Mouse (Mus musculus) heart, postnatal 14 days (tissue): ENCODE data around the gene Agtrap. TPM values are rescaled to one million over a fixed set of nuclear protein-coding genes. Genes with fewer than 3 reads are reported as not detected.

Experiments used
- DNase-seq, 2 experiments: peaks; one replicate each; pipeline ENCODE4 v3.0.0; 2021 to 2022
- intact Hi-C: fragments of 180-260 bp; cut with DNase I; formaldehyde crosslinking; loops from one replicate; pipeline ENCODE4 v1.15.1; 2025
- total RNA-seq, 2 experiments: library from RNA; stranded (reverse); gene quantifications; 2 replicates each; pipeline ENCODE4 v1.2.3; 2021

Agtrap gene
- total RNA-seq, 2 experiments from 2014 or later, result 36.4 to 38.5 TPM

DNA sequence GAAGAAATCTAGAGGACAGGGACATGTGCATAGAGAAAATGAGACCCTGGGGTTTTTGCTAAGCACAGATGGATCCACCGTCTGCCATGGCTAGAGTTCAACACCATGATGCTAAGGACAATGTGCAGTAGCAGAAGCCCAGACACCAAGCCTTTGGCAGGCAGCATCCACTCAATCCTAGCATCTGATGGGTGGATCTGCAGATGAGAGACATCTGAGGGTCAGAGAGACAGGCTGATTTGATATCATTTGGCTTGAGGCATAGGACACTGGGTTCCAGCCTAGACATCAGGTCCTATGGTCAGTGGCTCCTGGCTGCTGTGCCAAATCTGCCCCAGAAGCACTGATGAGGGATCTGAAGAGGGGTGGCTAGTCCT lies 7.2 kb downstream of the Agtrap start:
- DNase-seq, result no peak
- intact Hi-C loops, result no loop called here

DNA sequence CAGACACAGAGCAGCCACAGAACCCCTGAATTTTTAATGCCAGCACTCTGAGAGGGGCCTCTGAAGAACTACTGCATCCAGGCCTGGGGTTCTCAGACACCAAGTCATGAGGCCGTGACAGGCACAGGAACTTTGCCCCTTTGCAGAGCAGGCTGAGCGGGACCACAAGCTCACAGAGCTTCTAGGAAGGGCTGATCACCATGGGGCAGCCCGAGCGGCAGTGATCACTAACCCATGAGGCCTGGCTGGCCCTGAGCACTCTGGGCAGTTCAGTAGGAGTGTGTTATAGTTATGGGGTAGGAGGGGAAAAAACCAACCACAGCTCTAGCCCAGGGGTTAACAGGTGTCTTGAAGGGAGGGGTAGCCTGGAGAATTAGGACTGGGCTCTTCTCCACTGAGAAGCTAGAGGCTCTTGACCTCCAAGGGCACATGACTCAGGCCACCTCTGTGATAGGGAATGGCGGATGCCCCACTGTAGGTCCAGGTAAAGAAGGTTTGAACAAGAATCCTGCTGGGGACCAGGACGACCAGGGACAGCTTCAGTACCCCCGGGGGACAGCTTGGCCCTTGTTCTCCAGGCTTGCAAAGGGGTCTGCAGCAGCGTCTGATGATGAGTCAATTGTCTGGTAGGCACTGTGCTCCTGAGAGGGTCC lies 7.8 kb downstream of the Agtrap start:
- no peak for DNase-seq
- intact Hi-C loops, result no loop called here

DNA sequence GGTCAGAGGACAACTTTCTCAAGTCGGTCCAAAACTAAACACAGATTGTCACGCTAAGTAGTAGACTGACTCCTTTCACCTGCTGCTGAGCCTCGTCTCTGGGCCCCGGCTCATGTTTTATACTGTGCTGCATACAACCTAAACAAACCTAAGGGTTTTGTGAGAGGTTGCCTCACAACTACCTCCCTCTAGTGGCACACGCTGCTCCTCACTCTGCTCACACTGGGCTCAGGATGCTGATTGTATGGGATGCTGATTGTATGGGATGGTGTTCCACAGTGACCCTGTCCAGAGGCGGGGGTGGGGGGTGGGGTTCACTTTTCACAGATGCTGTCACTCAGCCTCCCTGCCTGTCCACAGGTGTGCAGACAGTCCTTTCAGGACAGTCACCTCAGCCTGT lies 8.6 kb downstream of the Agtrap start:
- intact Hi-C loops, result no loop called here
- DNase-seq, result no peak

- DNase-seq, result no peak
- intact Hi-C loops, result no loop called here
Measured at GRCm38 (mm10) chr4:148075881-148076280, 11.9 kb downstream of the Agtrap start.

GRCm38 (mm10) chr4:148075259-148075658 lies 12.6 kb downstream of the Agtrap start:
- intact Hi-C loops, result no loop called here
- peak; percentile 77 to 78 for DNase-seq

GRCm38 (mm10) chr4:148074521-148075189 lies 13.2 kb downstream of the Agtrap start:
- DNase-seq, result no peak
- intact Hi-C loops, result no loop called here

DNA sequence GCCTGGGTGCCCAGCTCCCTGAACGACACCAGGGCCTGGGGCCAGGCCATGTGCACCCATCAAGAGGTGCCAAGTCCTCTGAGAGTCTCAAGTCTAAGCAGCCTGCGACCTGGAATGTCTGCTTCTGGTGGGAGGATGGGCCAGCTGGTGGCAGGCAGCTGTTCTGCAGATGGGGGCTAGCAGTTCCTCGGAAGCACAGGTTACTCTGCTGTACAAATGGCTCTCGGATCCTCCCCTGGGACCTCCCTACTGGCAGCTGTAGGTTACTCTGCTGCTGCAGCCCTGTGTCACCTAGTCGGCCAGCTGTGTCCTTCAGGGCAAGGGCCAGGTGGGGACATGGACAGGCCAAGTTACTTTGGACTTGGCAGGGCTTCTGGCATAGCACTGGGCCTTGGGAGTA lies 16.3 kb downstream of the Agtrap start:
- intact Hi-C loops, result no loop called here
- peak in 1 of 2 experiments; percentile 49 for DNase-seq

DNA sequence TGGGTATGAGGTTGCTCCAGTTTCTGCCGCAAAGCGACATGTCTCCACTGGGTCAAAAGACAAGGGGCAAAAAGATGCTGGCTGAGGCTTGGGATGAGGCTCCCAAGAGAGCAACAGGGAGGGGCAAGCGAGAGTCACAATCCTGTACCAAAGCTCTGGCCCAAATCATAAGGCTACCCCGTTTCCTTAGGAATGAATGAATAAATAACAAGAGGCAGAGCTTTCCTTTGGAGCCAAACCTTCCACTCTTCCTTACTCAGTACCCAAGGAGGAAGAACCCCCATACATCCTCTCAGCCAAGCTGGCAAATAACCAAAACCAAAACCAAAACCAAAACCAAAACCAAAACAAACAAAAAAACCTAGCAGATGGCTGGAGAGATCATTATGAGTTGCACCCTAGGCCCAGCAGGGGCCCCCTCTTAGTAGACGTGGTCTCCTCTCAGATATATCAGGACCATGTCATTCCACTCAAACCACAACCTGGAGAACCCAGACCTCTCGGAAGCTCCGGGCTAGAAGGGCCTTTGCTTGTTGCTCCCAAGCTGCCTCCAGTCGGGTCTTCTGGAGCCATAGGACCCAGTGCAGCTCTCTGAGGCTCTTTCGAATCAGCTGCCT lies 18.1 kb downstream of the Agtrap start:
- intact Hi-C loops, result no loop called here
- DNase-seq, result no peak

GRCm38 (mm10) chr4:148067346-148067745 lies 20.5 kb downstream of the Agtrap start:
- intact Hi-C loops, result no loop called here
- no peak for DNase-seq

DNA sequence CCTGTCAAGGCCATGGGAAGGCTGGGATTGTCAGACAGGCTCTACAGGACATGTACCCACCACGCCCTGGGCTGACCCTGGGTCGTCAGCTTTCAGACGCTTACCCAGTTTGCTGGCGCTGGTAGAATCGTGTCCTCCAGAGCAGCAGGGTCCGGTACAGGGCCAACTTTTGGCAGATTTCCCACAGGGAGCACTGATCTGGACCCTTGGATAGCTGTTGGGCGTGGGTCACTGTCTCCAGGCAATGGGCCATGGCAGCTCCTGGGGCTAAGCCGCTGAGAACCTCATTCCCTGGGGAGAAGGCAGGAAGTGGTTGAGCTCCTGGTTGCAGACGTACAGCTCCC lies 21.5 kb downstream of the Agtrap start:
- peak; percentile 59 to 63 for DNase-seq
- intact Hi-C loops, result no loop called here

- DNase-seq, result no peak
- intact Hi-C loops, result no loop called here
Measured at GRCm38 (mm10) chr4:148065702-148066400, 22.0 kb downstream of the Agtrap start.

- intact Hi-C loops, result no loop called here
- DNase-seq, result no peak
Measured at GRCm38 (mm10) chr4:148061086-148061480, 26.7 kb downstream of the Agtrap start.

GRCm38 (mm10) chr4:148060120-148061085 lies 27.4 kb downstream of the Agtrap start:
- peak; percentile 45 to 56 for DNase-seq
- intact Hi-C loops, result no loop called here

- DNase-seq, result no peak
- intact Hi-C loops, result no loop called here
Measured at GRCm38 (mm10) chr4:148058993-148059392, 28.8 kb downstream of the Agtrap start.

DNA sequence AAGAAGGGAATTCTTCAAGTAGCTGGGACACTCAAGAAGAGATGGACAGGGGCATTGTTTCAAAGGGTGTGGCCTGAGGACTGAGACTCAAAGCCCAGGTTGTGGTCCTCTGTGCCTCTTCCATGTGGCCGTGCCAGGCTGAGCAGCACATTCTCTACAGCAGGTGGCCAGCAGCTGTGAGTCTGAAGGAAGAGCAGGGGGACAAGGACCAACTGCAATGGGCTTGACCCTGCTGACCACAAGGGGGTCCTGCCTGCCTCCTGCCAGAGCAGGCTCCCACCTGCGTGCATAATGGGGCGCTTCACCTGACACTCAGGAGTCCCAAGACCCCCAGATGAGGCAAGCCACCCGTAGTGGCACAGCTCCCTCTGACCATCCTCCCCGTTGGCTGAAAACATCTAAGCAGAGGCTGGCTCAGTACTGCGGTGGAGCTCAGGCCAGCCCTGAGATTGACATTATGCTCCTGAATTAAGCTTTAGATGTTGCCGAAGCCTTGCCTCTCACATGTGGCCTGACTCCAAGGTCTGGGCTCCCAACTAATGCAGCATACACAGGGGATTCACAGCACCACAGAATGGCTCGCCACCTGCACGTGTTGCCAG lies 29.5 kb downstream of the Agtrap start:
- intact Hi-C loops, result no loop called here
- no peak for DNase-seq

GRCm38 (mm10) chr4:148057661-148058209 lies 30.1 kb downstream of the Agtrap start:
- intact Hi-C loops, result no loop called here
- no peak for DNase-seq

GRCm38 (mm10) chr4:148056801-148057200 lies 31.0 kb downstream of the Agtrap start:
- intact Hi-C loops, result no loop called here
- DNase-seq, result peak; percentile 72 to 79

DNA sequence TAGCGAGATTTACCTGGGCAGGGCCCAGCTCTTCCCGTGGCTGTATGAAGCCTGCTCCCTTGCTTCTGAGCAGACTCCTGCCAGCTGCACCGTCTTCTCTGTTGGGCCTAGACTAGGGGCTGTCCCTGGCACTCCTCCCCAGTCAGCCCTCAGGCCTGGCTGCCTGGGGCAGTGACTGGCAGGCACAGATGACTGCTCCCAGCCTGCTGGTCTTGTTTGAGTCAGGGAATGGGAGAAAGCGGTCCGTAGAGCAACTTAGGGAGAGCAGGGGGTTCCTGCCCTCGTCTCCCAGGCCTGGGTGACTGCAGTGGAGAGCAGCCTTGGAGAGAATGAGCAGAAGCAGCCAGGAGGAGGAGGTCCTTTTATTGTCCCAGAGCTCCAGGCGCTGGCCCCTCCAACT lies 31.6 kb downstream of the Agtrap start:
- no peak for DNase-seq
- intact Hi-C loops, result no loop called here

GRCm38 (mm10) chr4:148054961-148055695 lies 32.7 kb downstream of the Agtrap start:
- no peak for DNase-seq
- intact Hi-C loops, result no loop called here
